Mouse (Mus musculus) liver, embryonic 14.5 days (tissue): ENCODE data around the gene Rap1gds1.

Experiments used
- CTCF ChIP-seq: IDR thresholded peaks from 2 replicates; pipeline ENCODE4 v1.5.1; 2016; ENCODE audit warnings: antibody characterized with exemption, low read depth, control low read depth
- EP300 ChIP-seq: IDR thresholded peaks from 2 replicates; pipeline ENCODE4 v1.6.1; 2016; ENCODE audit warnings: antibody characterized with exemption, low read depth

DNA sequence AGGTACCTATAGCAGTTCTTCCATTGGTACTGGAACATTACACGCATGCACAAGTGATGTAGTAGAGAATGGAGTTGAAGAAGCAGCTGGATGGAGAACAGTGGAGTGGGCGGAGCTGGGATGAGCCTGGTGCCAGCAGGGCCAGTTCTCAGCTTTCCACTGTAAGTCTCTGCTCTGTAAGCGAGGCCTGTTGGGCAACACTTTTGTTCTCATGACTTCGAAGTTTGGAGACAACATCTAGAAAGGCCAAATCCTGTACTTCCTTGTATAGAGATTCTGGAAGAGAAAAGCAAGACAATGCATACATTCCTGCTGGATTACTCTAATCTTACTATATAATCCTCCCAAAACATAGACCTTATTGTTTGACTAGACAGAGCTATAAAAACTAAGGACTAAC lies 147.6 kb downstream of the Rap1gds1 start:
- TF ChIP-seq EP300 = no peak
- no peak for TF ChIP-seq CTCF
